Mouse (Mus musculus): ENCODE data around the gene Pramef8.
"Not testable (repeated sequence)": the region's sequence is repeated elsewhere in the genome, so short reads cannot be mapped to it uniquely, and the experiment has no call there.

GRCm38 (mm10) chr4:143426770-143427169 lies 14.5 kb downstream of the Pramef8 start:
- TF ChIP-seq CTCF (IDR thresholded peaks at IDR 0.05; ENCODE audit: borderline replicate concordance, extremely low read depth, insufficient read depth, insufficient read length); POLR2A (IDR thresholded peaks at IDR 0.05; ENCODE audit: borderline replicate concordance, extremely low read depth, insufficient read depth, insufficient read length, poor library complexity, severe bottlenecking): not testable (repeated sequence)

Data from brain, embryonic 14.5 days (tissue).